Mouse (Mus musculus): ENCODE results near the gene Pabpn1. TPM values are rescaled to one million over a fixed set of nuclear protein-coding genes. Genes with fewer than 3 reads are reported as not detected.

Gene Pabpn1
- total RNA-seq, 2 experiments from 2014 or later: 45.8 to 51.0 TPM

Other genes starting within 250 kb of the Pabpn1 start
- gene 1700123O20Rik, start 206.3 kb upstream of the Pabpn1 start, total RNA-seq (2021): 10 to 100 TPM; 14.5 to 16.1 TPM
- gene Acin1, start 205.6 kb upstream of the Pabpn1 start, total RNA-seq (2021): 10 to 100 TPM; 72.2 to 80.2 TPM
- gene Gm29776, start 193.7 kb upstream of the Pabpn1 start, total RNA-seq (2021): not detected
- not detected for gene Cebpe, start 180.3 kb upstream of the Pabpn1 start, total RNA-seq (2021)
- 1 to 10 TPM; 2.6 to 3.1 TPM for gene Slc7a8, start 110.6 kb upstream of the Pabpn1 start, total RNA-seq (2021)
- not detected for gene Rnf212b, start 78.4 kb upstream of the Pabpn1 start, total RNA-seq (2021)
- 1 to 10 TPM; 5.2 to 8.8 TPM for gene Homez, start 21.5 kb upstream of the Pabpn1 start, total RNA-seq (2021)
- 1 to 10 TPM; 2.6 to 2.9 TPM for gene Ppp1r3e, start 14.9 kb upstream of the Pabpn1 start, total RNA-seq (2021)
- 10 to 100 TPM; 42.1 to 43.4 TPM for gene Bcl2l2, start 9.1 kb upstream of the Pabpn1 start, total RNA-seq (2021)
- gene Gm20521, start 9.1 kb upstream of the Pabpn1 start, total RNA-seq (2021): 1 to 10 TPM; 3.5 to 6.6 TPM
- 1 to 10 TPM; 2.0 to 2.7 TPM for gene Slc22a17, start 20.6 kb downstream of the Pabpn1 start, total RNA-seq (2021)
- 1 to 10 TPM; 2.5 to 2.8 TPM for gene Efs, start 33.6 kb downstream of the Pabpn1 start, total RNA-seq (2021)
- not detected for gene Il25, start 40.2 kb downstream of the Pabpn1 start, total RNA-seq (2021)
- gene Cmtm5, start 43.8 kb downstream of the Pabpn1 start, total RNA-seq (2021): under 1 TPM in 1 of 2 experiments, not detected in 1; 0.46 TPM
- gene Myh6, start 74.4 kb downstream of the Pabpn1 start, total RNA-seq (2021): over 10,000 TPM; 23,066 to 24,862 TPM
- not detected for gene Gm17428, start 84.4 kb downstream of the Pabpn1 start, total RNA-seq (2021)
- gene Myh7, start 102.1 kb downstream of the Pabpn1 start, total RNA-seq (2021): 1,000 to 10,000 TPM; 2,242 to 2,437 TPM
- 10 to 100 TPM; 25.6 to 29.3 TPM for gene Ngdn, start 123.0 kb downstream of the Pabpn1 start, total RNA-seq (2021)
- 1 to 10 TPM; 3.4 to 3.9 TPM for gene Zfhx2, start 199.8 kb downstream of the Pabpn1 start, total RNA-seq (2021)
- gene Thtpa, start 202.3 kb downstream of the Pabpn1 start, total RNA-seq (2021): 10 to 100 TPM; 12.6 to 13.0 TPM
- 1 to 10 TPM; 3.9 to 6.2 TPM for gene Ap1g2, start 214.1 kb downstream of the Pabpn1 start, total RNA-seq (2021)
- gene Jph4, start 224.4 kb downstream of the Pabpn1 start, total RNA-seq (2021): under 1 TPM; 0.14 TPM